16 mouse cellular contexts compared by ENCODE assay signal in genomic region chr15:61168842-61169416, GRCm38 (mm10).
"Had no signal": no experiment of that assay in that cellular context is flagged by ENCODE, and none has a peak within 500 bp of the region (broad histone marks: within the 10 kb centered on the region; RNA-seq: fewer than 3 reads in every experiment).

No protein-coding gene starts in this region.

- H3K9me3 ChIP-seq: limb, embryonic 12.5 days; liver, embryonic 15.5 days; neural tube, embryonic 13.5 days had no signal

- H3K4me2 ChIP-seq: limb, embryonic 12.5 days; liver, embryonic 15.5 days; midbrain, embryonic 11.5 days; neural tube, embryonic 13.5 days had no signal

- H3K4me1 ChIP-seq: limb, embryonic 12.5 days; liver, embryonic 15.5 days had no signal

- H3K27ac ChIP-seq: layer of hippocampus, adult 2 months; limb, embryonic 12.5 days; liver, embryonic 15.5 days; neural tube, embryonic 13.5 days had no signal

- H3K9ac ChIP-seq: limb, embryonic 12.5 days; liver, embryonic 15.5 days; neural tube, embryonic 13.5 days had no signal

- DNase-seq: kidney, adult 2 months; kidney, postnatal 36 days; liver; lung, adult 2 months; lung, postnatal 4 days; retina, postnatal 1 day; right cerebral cortex, postnatal 4 days; thymus, adult 2 months; thymus, postnatal 25 days had no signal

- ATAC-seq: lung, postnatal 0 days; midbrain, embryonic 16.5 days had no signal

- H3K4me3 ChIP-seq: layer of hippocampus, adult 2 months; limb, embryonic 12.5 days; liver, embryonic 15.5 days; neural tube, embryonic 13.5 days had no signal

- H3K27me3 ChIP-seq: limb, embryonic 12.5 days; liver, embryonic 15.5 days; neural tube, embryonic 13.5 days had no signal

- H3K36me3 ChIP-seq: limb, embryonic 12.5 days; liver, embryonic 15.5 days; neural tube, embryonic 13.5 days had no signal
